Mouse (Mus musculus) bone marrow, adult 2 months (tissue): ENCODE measurements around the gene Cpb2. TPM values are rescaled to one million over a fixed set of nuclear protein-coding genes. Genes with fewer than 3 reads are reported as not detected.

Source experiments
- H3K27ac ChIP-seq: fragments of 200-500 bp; 2 replicates; pipeline ENCODE4 v1.5.1; 2012; ENCODE audit warnings: low read depth, mild to moderate bottlenecking, control low read depth, inconsistent platforms, low read length; ENCODE audit not compliant: control insufficient read depth, poor library complexity, insufficient read depth
- H3K4me1 ChIP-seq: fragments of 200-500 bp; 2 replicates; pipeline ENCODE4 v1.6.1; 2011; ENCODE audit warnings: low read length; ENCODE audit not compliant: control insufficient read depth, insufficient read depth
- H3K4me3 ChIP-seq: fragments of 200-500 bp; replicated peaks from 2 replicates; pipeline ENCODE3; 2011; ENCODE audit warnings: mild to moderate bottlenecking, low read depth, low read length, control low read depth; ENCODE audit not compliant: control insufficient read depth
- CTCF ChIP-seq: fragments of 200-500 bp; IDR thresholded peaks from 2 replicates; pipeline ENCODE4 v1.5.1; 2011; ENCODE audit warnings: low read length, control low read depth; ENCODE audit not compliant: control insufficient read depth, insufficient read depth
- POLR2A ChIP-seq: fragments of 200-500 bp; IDR thresholded peaks from 2 replicates; pipeline ENCODE4 v1.6.1; 2011; ENCODE audit warnings: low read depth, mild to moderate bottlenecking, control low read depth, low read length, borderline replicate concordance; ENCODE audit not compliant: control insufficient read depth
- WGBS: fragments of 180-500 bp; shearing (Covaris S2); methylation state at CpG from one replicate; pipeline ENCODE4 v1.1.7; 2018; 5-methylcytosine and 5-hydroxymethylcytosine counted together
- polyA plus RNA-seq: library from polyadenylated mRNA; stranded (reverse); fragments of >200 nt; gene quantifications from 2 replicates; pipeline ENCODE4 v1.2.4, GENCODE M21; 2011; ENCODE audit warnings: low replicate concordance; ENCODE audit not compliant: missing spikeins, insufficient read depth, insufficient read length

The Cpb2 gene
- polyA plus RNA-seq, 1 experiment = 1.8 TPM

DNA sequence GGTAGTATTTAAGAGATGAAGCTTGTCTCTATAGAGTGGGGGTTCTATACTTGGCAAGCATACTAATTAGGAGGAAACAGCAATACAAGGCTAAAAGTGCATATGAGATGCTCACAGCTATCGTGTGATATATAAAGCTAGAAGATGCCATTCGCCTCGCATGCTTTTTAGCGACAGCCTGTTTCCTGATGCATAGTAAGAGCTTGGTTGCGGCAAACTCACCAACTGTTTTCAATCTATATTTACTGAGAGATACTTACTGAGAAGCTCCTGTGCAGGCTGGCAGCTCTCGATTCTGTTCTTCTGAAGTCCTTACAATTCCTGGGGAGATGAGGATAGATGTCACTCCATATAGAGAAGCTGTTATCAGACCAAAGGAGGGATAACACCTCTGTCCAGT is 37.6 kb downstream of the Cpb2 start:
- WGBS = 76% methylated on average over 6 of the region's 6 CpGs
- no peak for TF ChIP-seq POLR2A
- TF ChIP-seq CTCF = no peak
- Histone ChIP-seq H3K4me3 (no peak overlapping the region), H3K27ac (no peak overlapping the region), H3K4me1 (no peaks in the 10 kb centered on the region; the same call in 1 of the 2 replicates)

DNA sequence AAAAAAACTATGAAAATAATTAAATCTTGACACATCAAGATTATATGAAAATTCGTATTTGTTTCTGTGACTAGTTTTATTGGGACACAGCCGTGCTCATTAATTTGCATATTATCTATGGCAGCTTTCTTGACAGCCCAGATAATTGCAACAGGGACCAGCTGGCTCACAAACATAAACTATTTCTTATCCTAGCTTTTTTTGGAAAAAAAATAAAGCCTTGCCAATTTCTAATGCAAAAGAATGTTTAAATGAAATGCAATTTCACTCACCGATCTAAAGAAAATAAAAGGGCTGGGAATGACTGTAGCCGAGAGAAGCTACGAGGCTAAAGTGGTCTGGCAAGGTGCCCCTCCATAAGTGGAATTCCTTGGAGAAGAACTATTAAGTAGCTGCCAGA is 38.3 kb downstream of the Cpb2 start:
- no peak overlapping the region for H3K27ac ChIP-seq

DNA sequence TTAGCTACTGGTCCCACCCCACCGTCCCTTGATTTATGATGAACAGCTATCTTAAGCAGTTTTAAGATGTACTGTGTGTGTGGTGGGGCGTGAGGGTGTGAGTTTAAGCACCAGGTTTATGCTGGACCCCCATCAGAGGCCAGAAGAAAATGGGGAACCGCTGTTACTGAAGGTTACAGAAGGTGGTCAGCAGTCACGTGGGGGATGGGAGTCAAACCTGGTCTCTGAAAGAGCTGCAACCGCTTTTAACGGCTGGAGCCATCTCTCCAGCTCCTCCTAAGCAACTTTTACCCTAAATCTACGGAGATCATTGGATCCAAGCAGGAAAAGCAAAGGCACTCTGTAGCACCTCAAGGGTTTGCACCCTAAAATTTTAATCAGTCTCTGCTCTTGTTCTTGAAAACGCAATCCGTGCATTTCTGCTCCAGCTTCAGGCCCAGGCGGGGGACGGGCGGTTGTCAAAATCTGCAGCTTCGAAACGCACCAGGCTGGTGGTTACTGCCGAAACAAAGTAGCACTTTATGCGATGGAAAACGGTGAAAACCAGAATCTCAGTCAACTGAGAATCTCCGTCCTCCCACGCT is 41.6 kb downstream of the Cpb2 start:
- H3K4me3 ChIP-seq = peak overlapping the region; percentile 87
- H3K4me1 ChIP-seq = no peaks in the 10 kb centered on the region; the same call in 1 of the 2 replicates
- no peak for TF ChIP-seq POLR2A
- no peak for TF ChIP-seq CTCF
- 6% methylated on average over 19 of the region's 19 CpGs for WGBS
- H3K27ac ChIP-seq = peak overlapping the region; percentile 7

More for the DNA sequence above, 38.3 kb downstream of the Cpb2 start:
- no peak for TF ChIP-seq POLR2A
- no peak for TF ChIP-seq CTCF
- WGBS = 69% methylated on average over 5 of the region's 5 CpGs
- Histone ChIP-seq H3K4me1 (no peaks in the 10 kb centered on the region; the same call in 1 of the 2 replicates), H3K4me3 (no peak overlapping the region)

DNA sequence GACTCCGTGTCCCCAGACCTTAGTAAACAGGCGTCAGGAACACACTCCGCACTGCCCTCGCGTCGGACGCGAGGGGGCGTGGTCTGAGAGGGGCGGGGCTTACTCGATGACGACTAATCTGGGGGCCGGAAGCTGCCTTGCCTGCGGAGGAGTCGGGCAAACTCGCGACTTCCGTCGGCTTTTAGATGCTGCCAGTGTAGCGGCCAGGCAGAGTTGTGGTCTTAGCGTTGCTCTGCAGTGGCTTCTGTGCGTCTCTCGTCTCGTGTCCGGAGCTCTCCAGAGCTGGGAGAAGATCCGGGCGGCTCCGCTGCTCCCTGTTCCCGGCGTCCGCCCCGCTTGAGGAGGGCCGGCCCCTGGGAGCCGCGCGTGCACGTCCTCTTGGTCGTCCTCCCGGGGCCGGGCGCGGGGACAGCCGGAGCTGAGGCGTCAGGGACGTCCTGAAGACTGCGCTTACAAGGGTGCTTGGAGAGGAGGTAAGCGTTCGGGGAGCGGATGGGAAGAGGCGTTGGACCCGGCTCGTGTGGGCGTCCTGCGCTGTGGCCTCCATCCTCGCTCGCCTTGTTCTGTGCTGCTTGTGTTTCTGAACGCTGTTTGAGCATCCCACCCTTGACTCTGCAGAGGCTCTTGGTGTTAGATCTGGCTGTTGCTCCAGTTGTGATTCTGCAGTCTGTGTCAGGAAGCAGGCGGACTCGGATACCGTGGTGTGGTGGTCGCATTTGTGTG is 42.3 kb downstream of the Cpb2 start, which contains the start of gene Zc3h13:
Gene Zc3h13, plus strand, starts transcription at position 181 of the 723 bp plus-strand sequence.
- no peaks in the 10 kb centered on the region; the same call in 1 of the 2 replicates for H3K4me1 ChIP-seq
- H3K27ac ChIP-seq = peak within 1 kb of the TSS; percentile 71
- WGBS = under 1% methylated on average over 61 of the region's 61 CpGs
- peak within 1 kb of the TSS; percentile 87 for H3K4me3 ChIP-seq
- TF ChIP-seq POLR2A (peak; percentile 73; the same call in 1 of the 2 replicates), CTCF (no peak)

DNA sequence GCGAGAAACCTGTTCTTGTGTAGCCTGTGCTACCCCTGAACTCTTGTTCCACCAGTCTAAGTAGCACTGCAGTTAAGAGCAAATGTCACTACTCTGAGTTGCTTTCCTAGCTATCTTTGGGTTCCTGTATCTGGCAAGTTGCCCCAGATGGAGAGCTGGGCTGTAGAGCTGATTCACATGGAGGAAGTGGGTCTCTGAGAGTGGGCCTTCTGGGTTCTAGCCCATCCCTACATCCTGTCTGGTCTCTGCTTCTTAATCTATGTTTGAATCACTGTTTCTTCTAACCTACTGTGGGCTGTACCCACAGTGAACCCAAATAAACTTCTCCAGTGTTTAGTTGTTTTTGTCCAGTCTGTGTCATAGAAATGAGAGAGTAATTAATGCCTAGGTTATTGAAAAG is 59.0 kb downstream of the Cpb2 start:
- H3K4me1 ChIP-seq = no peaks in the 10 kb centered on the region
- TF ChIP-seq POLR2A = no peak
- no peak for TF ChIP-seq CTCF
- H3K27ac ChIP-seq = no peak overlapping the region
- H3K4me3 ChIP-seq = no peak overlapping the region
- 88% methylated on average over 1 of the region's 1 CpGs for WGBS

DNA sequence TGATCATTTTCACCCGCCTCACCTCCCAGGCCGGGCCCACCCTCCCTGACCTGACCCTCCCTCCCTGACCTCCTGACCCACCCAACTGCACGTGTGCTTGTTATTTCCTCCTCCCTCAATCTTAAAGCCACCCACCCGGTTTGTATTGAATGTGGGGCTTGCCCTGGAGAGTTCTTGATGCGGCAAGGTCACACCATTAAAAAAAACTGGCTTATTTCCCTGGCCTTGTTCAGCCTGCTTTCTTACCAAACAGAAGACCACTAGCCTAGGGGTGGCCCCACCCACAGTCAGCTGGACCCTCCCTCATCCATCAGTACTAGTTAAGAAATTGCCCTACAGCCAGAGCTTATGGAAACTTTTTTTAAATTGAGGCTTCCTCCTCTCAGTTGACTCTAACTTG is 61.7 kb downstream of the Cpb2 start:
- TF ChIP-seq POLR2A (no peak), CTCF (no peak)
- Histone ChIP-seq H3K4me1 (no peaks in the 10 kb centered on the region), H3K27ac (no peak overlapping the region), H3K4me3 (no peak overlapping the region)
- WGBS = 88% methylated on average over 5 of the region's 5 CpGs

DNA sequence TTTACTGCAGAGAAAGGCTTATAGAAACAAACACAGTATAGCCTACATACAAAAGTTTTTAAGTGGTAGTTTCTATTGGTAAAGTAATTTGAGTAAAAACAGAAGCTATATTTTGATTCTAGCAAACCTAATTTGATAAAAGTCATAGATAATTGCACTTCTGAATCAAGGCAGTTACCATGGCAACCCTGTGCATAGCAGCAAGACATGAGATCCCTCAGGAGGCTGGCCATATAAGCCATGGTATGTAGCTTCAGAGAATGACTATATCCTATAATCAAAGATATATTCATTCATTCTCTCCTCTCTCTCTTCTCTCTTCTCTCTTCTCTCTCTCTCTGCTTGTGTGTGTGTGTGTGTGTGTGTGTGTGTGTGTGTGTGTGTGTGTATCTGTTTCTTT is 65.8 kb downstream of the Cpb2 start:
- TF ChIP-seq CTCF (no peak), POLR2A (no peak)
- H3K27ac ChIP-seq = no peak overlapping the region
- H3K4me3 ChIP-seq = no peak overlapping the region
- no peaks in the 10 kb centered on the region for H3K4me1 ChIP-seq

DNA sequence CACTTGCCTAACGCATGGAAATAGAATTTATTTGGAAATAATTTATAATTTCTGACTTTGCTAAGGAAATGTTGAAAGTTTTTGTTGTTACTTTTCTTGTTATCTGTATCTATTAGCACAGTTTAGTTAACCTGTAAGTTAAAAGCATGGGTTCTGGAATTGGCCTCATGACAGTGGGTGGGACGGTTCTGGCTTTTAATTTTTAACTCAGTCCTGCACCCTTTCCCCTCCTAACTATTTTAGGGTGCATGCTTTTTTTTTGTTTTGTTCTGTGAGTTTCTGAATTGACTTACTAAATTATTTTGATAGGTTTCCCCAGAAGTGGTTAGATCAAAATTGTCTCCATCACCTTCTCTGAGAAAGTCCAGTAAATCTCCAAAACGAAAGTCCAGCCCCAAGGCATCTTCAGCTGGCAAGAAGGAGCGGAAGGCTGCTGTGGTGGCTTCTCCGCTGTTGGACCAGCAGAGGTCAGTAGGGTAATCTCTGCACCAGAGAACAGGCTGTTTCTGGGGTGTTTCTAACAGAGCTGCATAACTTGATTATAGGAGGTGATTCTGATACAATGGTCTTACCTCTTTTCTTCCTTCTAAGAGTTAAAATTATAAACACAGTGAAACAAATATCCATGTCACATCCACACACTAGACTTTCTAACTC is 67.4 kb downstream of the Cpb2 start:
- 87% methylated on average over 5 of the region's 5 CpGs for WGBS
- H3K4me1 ChIP-seq = no peaks in the 10 kb centered on the region
- H3K27ac ChIP-seq = no peak overlapping the region
- no peak overlapping the region for H3K4me3 ChIP-seq
- TF ChIP-seq CTCF (no peak), POLR2A (no peak)
